Mouse (Mus musculus): ENCODE measurements around the gene 4933403O08Rik. TPM values are rescaled to one million over a fixed set of nuclear protein-coding genes. Genes with fewer than 3 reads are reported as not detected.

The 4933403O08Rik gene
- total RNA-seq (2023) = not detected

GRCm38 (mm10) chrX:112238749-112239148, at the start of gene 4933403O08Rik:
Gene 4933403O08Rik (plus strand): TSS chrX:112239049.

Other genes with a start within 250 kb of the 4933403O08Rik start
- gene Tex16, start 228.0 kb upstream of the 4933403O08Rik start, total RNA-seq (2023) = not detected
- gene Apool, start 72.3 kb downstream of the 4933403O08Rik start, total RNA-seq (2023) = 10 to 100 TPM; 14.4 to 17.8 TPM
- gene Satl1, start 167.7 kb downstream of the 4933403O08Rik start, total RNA-seq (2023) = not detected

Data from B cell, adult 67 days (primary cell).